Mouse (Mus musculus) forebrain, embryonic 16.5 days (tissue): ENCODE measurements at regions not wholly inside any gene's neighbourhood (a gene's known extent, or its start where the extent isn't known, plus 50 kb on each side); places are given as distances from the start of the nearest gene placed in this dataset.
A peak's percentile ranks its signal among the peaks of the same experiment; 100 is the strongest.

Source experiments
- ATAC-seq: fragments of 200-750 bp; cut with Nextera tagmentation; 2 replicates; pipeline ENCODE4 v1.8.0; 2017; ENCODE audit warnings: mild to moderate bottlenecking, moderate library complexity
- H3K27ac ChIP-seq: fragments of 300-500 bp; sonication (generic); 2 replicates; pipeline ENCODE4 v1.5.1; 2014; ENCODE audit warnings: low read length, control low read depth
- H3K27me3 ChIP-seq: fragments of 300-500 bp; sonication (generic); replicated peaks from 2 replicates; pipeline ENCODE4 v1.6.1; 2014; ENCODE audit warnings: low read length; ENCODE audit not compliant: control insufficient read depth, insufficient read depth
- H3K36me3 ChIP-seq: fragments of 300-500 bp; sonication (generic); 2 replicates; pipeline ENCODE4 v1.6.1; 2014; ENCODE audit not compliant: control insufficient read depth, insufficient read depth
- H3K4me1 ChIP-seq: fragments of 300-500 bp; sonication (generic); replicated peaks from 2 replicates; pipeline ENCODE4 v1.6.1; 2014; ENCODE audit warnings: low read length; ENCODE audit not compliant: control insufficient read depth, insufficient read depth
- H3K4me2 ChIP-seq: fragments of 300-500 bp; sonication (generic); 2 replicates; pipeline ENCODE4 v1.6.1; 2014; ENCODE audit warnings: mild to moderate bottlenecking, low read length, control low read depth
- H3K4me3 ChIP-seq: fragments of 300-500 bp; sonication (generic); replicated peaks from 2 replicates; pipeline ENCODE4 v1.5.1; 2014; ENCODE audit warnings: mild to moderate bottlenecking, low read length, control low read depth
- H3K9ac ChIP-seq: fragments of 300-500 bp; sonication (generic); replicated peaks from 2 replicates; pipeline ENCODE4 v1.6.1; 2014; ENCODE audit warnings: low read depth, low read length, control low read depth
- H3K9me3 ChIP-seq: fragments of 300-500 bp; sonication (generic); 2 replicates; pipeline ENCODE4 v1.6.1; 2016; ENCODE audit warnings: low read length; ENCODE audit not compliant: control insufficient read depth
- WGBS: fragments of 180-500 bp; shearing (Covaris S2); extraction: QIAGEN DNeasy Blood & Tissue Kit; methylation state at CpG from one replicate; pipeline ENCODE4 v1.1.7; 2014; 5-methylcytosine and 5-hydroxymethylcytosine counted together

DNA sequence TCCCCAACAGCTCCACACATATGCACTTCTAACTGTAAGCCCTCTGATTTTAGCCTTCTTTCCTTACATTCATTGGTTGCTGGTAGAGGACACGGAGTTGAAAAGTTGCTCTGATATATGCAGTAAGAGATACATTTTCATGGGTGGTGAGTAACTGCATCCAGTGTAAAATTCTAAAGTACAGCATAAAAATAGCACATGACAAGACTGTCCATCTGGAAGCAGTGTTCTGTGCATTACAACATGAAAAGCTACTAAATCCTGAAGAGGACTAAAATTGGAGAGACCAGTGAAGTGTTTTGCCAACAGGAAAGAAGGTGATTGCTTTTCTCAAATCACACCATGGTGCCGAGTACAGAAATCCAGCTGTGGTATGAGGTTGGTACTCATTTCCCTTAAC is 210.2 kb upstream of the Speer2 start:
- no peaks in the 10 kb centered on the region for H3K4me1 ChIP-seq
- no peak overlapping the region for H3K27ac ChIP-seq
- H3K27me3 ChIP-seq: no peaks in the 10 kb centered on the region
- H3K4me3 ChIP-seq: no peak overlapping the region
- no peaks in the 10 kb centered on the region for H3K9me3 ChIP-seq
- no peaks in the 10 kb centered on the region for H3K36me3 ChIP-seq
- no peak overlapping the region for H3K4me2 ChIP-seq
- WGBS: 81% methylated on average over 2 of the region's 2 CpGs
- H3K9ac ChIP-seq: no peak overlapping the region
- no peak for ATAC-seq

- Histone ChIP-seq H3K4me2 (no peak overlapping the region), H3K27ac (no peak overlapping the region), H3K27me3 (no peaks in the 10 kb centered on the region), H3K9ac (no peak overlapping the region), H3K4me3 (no peak overlapping the region), H3K9me3 (no peaks in the 10 kb centered on the region), H3K36me3 (no peaks in the 10 kb centered on the region), H3K4me1 (no peaks in the 10 kb centered on the region)
- 82% methylated on average over 10 of the region's 10 CpGs for WGBS
- ATAC-seq: no peak
Measured at GRCm38 (mm10) chr16:70079497-70079896, 216.0 kb upstream of the Speer2 start.

DNA sequence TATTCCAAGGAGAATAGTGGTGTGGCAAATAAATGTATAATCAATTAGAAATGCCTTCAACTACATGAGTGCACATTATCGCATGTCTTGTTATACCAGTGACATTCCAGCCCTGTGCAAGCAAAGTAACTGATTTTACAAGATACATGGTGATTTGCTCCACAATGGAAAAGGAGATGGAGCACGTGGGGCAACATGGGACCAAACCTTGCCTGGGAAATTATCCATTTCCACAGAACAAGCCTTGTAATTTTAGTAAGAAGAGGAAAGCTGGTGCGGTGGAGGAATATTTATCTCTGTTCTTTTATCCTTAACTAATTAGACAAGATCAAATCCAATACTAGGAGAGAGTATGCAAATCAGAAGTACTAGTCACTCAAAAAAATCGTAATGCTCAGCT is 222.5 kb upstream of the Gbe1 start:
- no peak overlapping the region for H3K27ac ChIP-seq
- 76% methylated on average over 4 of the region's 4 CpGs for WGBS
- no peak for ATAC-seq

DNA sequence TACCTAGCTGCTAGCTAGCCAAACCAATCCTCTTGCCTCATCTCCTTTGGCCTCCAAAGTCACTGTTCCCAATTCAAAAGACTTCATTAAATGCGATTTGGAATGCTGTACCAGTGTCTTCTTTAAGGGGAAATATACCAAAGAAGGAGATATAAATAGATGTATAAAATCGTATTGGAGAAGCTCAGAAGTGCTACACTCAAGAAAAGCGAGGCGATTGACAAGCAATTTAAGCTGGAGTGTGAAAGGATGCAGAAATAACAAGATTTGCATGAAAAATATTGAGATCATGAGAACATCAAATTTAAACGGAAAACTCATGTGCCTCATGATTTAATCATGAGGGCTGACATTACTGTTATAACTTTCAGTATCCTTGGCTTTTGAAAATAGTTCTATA is 221.8 kb upstream of the Gbe1 start:
- Histone ChIP-seq H3K4me2 (no peak overlapping the region), H3K9me3 (no peaks in the 10 kb centered on the region), H3K27ac (no peak overlapping the region), H3K36me3 (no peaks in the 10 kb centered on the region), H3K9ac (no peak overlapping the region), H3K4me3 (no peak overlapping the region), H3K27me3 (no peaks in the 10 kb centered on the region), H3K4me1 (no peaks in the 10 kb centered on the region)
- WGBS: 68% methylated on average over 5 of the region's 5 CpGs
- peak; percentile 36; the same call in 1 of the 2 replicates for ATAC-seq

More for the DNA sequence above, 222.5 kb upstream of the Gbe1 start:
- Histone ChIP-seq H3K27me3 (no peaks in the 10 kb centered on the region), H3K4me3 (no peak overlapping the region), H3K9ac (no peak overlapping the region), H3K36me3 (no peaks in the 10 kb centered on the region), H3K4me1 (no peaks in the 10 kb centered on the region), H3K4me2 (no peak overlapping the region), H3K9me3 (no peaks in the 10 kb centered on the region)

- Histone ChIP-seq H3K4me2 (no peak overlapping the region), H3K36me3 (no peaks in the 10 kb centered on the region), H3K27me3 (no peaks in the 10 kb centered on the region), H3K4me3 (no peak overlapping the region), H3K9ac (no peak overlapping the region), H3K27ac (no peak overlapping the region), H3K9me3 (no peaks in the 10 kb centered on the region), H3K4me1 (no peaks in the 10 kb centered on the region)
- 21% methylated on average over 3 of the region's 3 CpGs for WGBS
- no peak for ATAC-seq
Measured at GRCm38 (mm10) chr16:70093224-70093623, 220.5 kb upstream of the Gbe1 start.

GRCm38 (mm10) chr16:70095221-70095620 is 218.5 kb upstream of the Gbe1 start:
- no peaks in the 10 kb centered on the region for H3K36me3 ChIP-seq
- 92% methylated on average over 2 of the region's 2 CpGs for WGBS
- no peak overlapping the region for H3K4me2 ChIP-seq
- no peaks in the 10 kb centered on the region for H3K27me3 ChIP-seq
- no peak overlapping the region for H3K27ac ChIP-seq
- no peak overlapping the region for H3K4me3 ChIP-seq
- H3K4me1 ChIP-seq: no peaks in the 10 kb centered on the region
- no peaks in the 10 kb centered on the region for H3K9me3 ChIP-seq
- no peak for ATAC-seq
- H3K9ac ChIP-seq: no peak overlapping the region

DNA sequence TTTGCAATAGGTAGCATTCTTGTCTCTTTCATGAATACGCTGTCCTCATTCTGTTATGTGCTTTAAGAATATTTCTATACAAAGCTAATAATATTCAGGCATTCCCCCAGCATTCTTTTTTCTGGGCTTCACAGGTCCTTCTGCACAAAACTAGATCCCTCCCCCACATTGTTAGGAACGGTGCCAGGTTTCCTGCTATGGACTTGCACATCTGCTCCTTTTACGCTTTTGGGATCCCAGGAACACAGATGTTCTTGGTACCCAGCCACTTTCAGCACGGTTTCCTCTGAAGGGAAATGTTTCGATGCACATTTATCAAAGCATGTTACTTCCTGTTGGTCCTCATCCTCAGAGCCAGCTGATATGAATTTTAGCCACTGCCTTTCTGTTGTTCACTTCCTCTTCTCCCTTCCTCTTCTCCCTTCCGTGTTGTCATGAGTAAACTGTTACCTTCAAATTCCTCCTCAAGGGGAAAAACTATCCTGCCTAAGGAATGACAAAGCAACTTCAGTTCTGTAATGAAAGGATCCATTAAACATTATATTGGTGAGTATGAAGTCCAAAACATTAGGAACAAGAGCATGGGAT is 209.9 kb upstream of the Gbe1 start:
- no peak overlapping the region for H3K9ac ChIP-seq
- no peaks in the 10 kb centered on the region for H3K36me3 ChIP-seq
- no peak for ATAC-seq
- H3K27ac ChIP-seq: no peak overlapping the region
- H3K4me2 ChIP-seq: no peak overlapping the region
- H3K4me3 ChIP-seq: no peak overlapping the region
- no peaks in the 10 kb centered on the region for H3K27me3 ChIP-seq
- H3K9me3 ChIP-seq: no peaks in the 10 kb centered on the region
- 47% methylated on average over 6 of the region's 6 CpGs for WGBS
- no peaks in the 10 kb centered on the region for H3K4me1 ChIP-seq

- Histone ChIP-seq H3K27ac (no peak overlapping the region), H3K4me2 (no peak overlapping the region), H3K9me3 (no peaks in the 10 kb centered on the region), H3K9ac (no peak overlapping the region), H3K4me3 (no peak overlapping the region), H3K4me1 (no peaks in the 10 kb centered on the region), H3K36me3 (no peaks in the 10 kb centered on the region), H3K27me3 (no peaks in the 10 kb centered on the region)
- 42% methylated on average over 3 of the region's 3 CpGs for WGBS
- ATAC-seq: no peak
Measured at GRCm38 (mm10) chr16:70141466-70141865, 172.3 kb upstream of the Gbe1 start.

- WGBS: 11% methylated on average over 10 of the region's 10 CpGs
- no peak overlapping the region for H3K27ac ChIP-seq
- peaks cover 8% of the 10 kb centered on the region; the same call in 1 of the 2 replicates for H3K4me1 ChIP-seq
- H3K27me3 ChIP-seq: no peaks in the 10 kb centered on the region
- H3K4me2 ChIP-seq: no peak overlapping the region
- no peak overlapping the region for H3K9ac ChIP-seq
- H3K4me3 ChIP-seq: no peak overlapping the region
- H3K9me3 ChIP-seq: no peaks in the 10 kb centered on the region
- no peaks in the 10 kb centered on the region for H3K36me3 ChIP-seq
- peak; percentile 66 for ATAC-seq
Measured at GRCm38 (mm10) chr16:70147673-70148359, 165.9 kb upstream of the Gbe1 start.
